Mouse (Mus musculus) C2C12 (cell line): ENCODE results near the gene BC035947. TPM values are rescaled to one million over a fixed set of nuclear protein-coding genes. Genes with fewer than 3 reads are reported as not detected.
"Not testable (repeated sequence)": the region's sequence is repeated elsewhere in the genome, so short reads cannot be mapped to it uniquely, and the experiment has no call there.

Experiments
- H3K27me3 ChIP-seq: one replicate; pipeline ENCODE4 v1.6.1; 2011; ENCODE audit not compliant: control insufficient read depth, insufficient read depth, insufficient read length
- H3K36me3 ChIP-seq: one replicate; pipeline ENCODE4 v1.6.1; 2011; ENCODE audit not compliant: control insufficient read depth, insufficient read depth
- H3K4me3 ChIP-seq: one replicate; pipeline ENCODE4 v1.5.1; 2011; ENCODE audit warnings: mild to moderate bottlenecking, control low read depth; ENCODE audit not compliant: poor library complexity, insufficient read depth, severe bottlenecking
- H3K79me2 ChIP-seq: one replicate; pipeline ENCODE4 v1.6.1; 2011; ENCODE audit not compliant: control insufficient read depth, insufficient read depth
- H3K79me3 ChIP-seq: one replicate; pipeline ENCODE4 v1.6.1; 2011; ENCODE audit warnings: low read depth, control low read depth
- H3ac ChIP-seq: one replicate; pipeline ENCODE3; 2011; ENCODE audit warnings: low read depth; ENCODE audit not compliant: control insufficient read depth, insufficient read length
- CEBPB ChIP-seq: IDR thresholded peaks from one replicate; pipeline ENCODE4 v1.6.1; 2011; ENCODE audit warnings: low read depth, mild to moderate bottlenecking, control low read depth, moderate library complexity
- CTCF ChIP-seq: IDR thresholded peaks from one replicate; pipeline ENCODE4 v1.5.1; 2011; ENCODE audit not compliant: control insufficient read depth, insufficient read depth, insufficient read length
- FOSL1 ChIP-seq: IDR thresholded peaks from one replicate; pipeline ENCODE4 v1.8.0; 2011; ENCODE audit warnings: mild to moderate bottlenecking, low read length; ENCODE audit not compliant: poor library complexity, insufficient read depth, severe bottlenecking
- MAX ChIP-seq: IDR thresholded peaks from one replicate; pipeline ENCODE4 v1.6.1; 2011; ENCODE audit warnings: mild to moderate bottlenecking, control low read depth
- MYOD1 ChIP-seq: IDR thresholded peaks from one replicate; pipeline ENCODE4 v1.6.1; 2011; ENCODE audit warnings: low read depth; ENCODE audit not compliant: control insufficient read depth, insufficient read length
- MYOG ChIP-seq: IDR thresholded peaks from one replicate; pipeline ENCODE4 v1.6.1; 2011; ENCODE audit not compliant: control insufficient read depth, insufficient read length; ENCODE audit errors: extremely low read depth
- USF1 ChIP-seq: IDR thresholded peaks from one replicate; pipeline ENCODE4 v1.6.1; 2011; ENCODE audit warnings: low read depth, mild to moderate bottlenecking, control low read depth, moderate library complexity
- long read RNA-seq, 2 experiments: library from polyadenylated mRNA; unstranded; transcript quantifications; one replicate each; pipeline ENCODE4 v2.0.0; 2019 to 2020
- polyA plus RNA-seq: library from polyadenylated mRNA; unstranded; fragments of >200 nt; fragmentation: generic; extraction: Trizol; gene quantifications from one replicate; pipeline ENCODE4 v1.2.1, GENCODE M21; 2012; ENCODE audit warnings: missing spikeins

BC035947 gene
- not detected for polyA plus RNA-seq
- long read RNA-seq, experiment 1: 0 reads
- long read RNA-seq, experiment 2: 0 reads

GRCm38 (mm10) chr1:78511621-78512160, at the start of gene BC035947:
TSS of gene BC035947 (minus strand) at chr1:78512158.
- Histone ChIP-seq H3K79me3 (no peaks in the 10 kb centered on the region), H3ac (no peak within 1 kb of the TSS), H3K27me3 (peaks cover 28% of the 10 kb centered on the region), H3K79me2 (no peaks in the 10 kb centered on the region), H3K4me3 (no peak within 1 kb of the TSS), H3K36me3 (no peaks in the 10 kb centered on the region)
- TF ChIP-seq FOSL1 (no peak), CEBPB (no peak), MAX (no peak), MYOD1 (no peak), MYOG (no peak), USF1 (no peak), CTCF (no peak)

DNA sequence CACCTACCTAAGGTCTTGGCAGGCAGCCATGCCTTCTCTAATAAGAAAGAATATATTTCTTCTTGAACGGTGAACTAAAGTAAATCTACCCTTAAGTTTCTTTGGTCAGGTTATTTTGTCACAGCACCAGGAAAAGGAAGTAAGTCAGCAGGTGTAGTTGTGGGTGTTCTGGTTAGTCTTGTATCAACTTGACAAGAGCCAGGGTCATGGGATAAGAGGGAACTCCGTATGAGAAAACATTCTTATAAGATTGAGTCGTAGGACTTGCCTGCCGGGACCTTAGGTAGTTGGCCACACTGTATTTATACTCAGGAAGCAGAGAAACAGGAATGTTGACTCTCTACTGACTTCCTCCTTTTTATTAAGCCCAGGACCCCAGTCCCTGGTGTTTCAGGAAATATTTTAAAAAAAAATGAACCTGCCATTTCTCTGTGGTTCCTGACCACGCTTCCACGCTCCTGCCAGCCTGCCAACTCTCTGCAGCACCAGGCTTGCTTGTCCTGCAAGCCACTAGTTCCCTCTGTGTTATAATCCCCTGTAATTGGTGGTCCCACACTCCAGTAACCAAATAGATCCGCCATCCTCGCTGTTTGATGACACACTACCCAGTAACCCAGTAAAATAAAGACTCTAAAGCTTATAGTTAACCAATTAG, 42.2 kb upstream of the BC035947 start:
- no peaks in the 10 kb centered on the region for H3K27me3 ChIP-seq
- no peaks in the 10 kb centered on the region for H3K79me2 ChIP-seq
- H3K36me3 ChIP-seq: no peaks in the 10 kb centered on the region
- TF ChIP-seq CEBPB: no peak
- no peak for TF ChIP-seq FOSL1
- TF ChIP-seq MYOG: no peak
- no peak for TF ChIP-seq USF1
- TF ChIP-seq MYOD1: no peak
- no peak for TF ChIP-seq MAX
- TF ChIP-seq CTCF: no peak
- H3K79me3 ChIP-seq: no peaks in the 10 kb centered on the region
- no peak overlapping the region for H3ac ChIP-seq
- H3K4me3 ChIP-seq: no peak overlapping the region

- Histone ChIP-seq H3ac (no peak overlapping the region), H3K79me3 (no peaks in the 10 kb centered on the region), H3K27me3 (no peaks in the 10 kb centered on the region), H3K4me3 (no peak overlapping the region), H3K79me2 (no peaks in the 10 kb centered on the region), H3K36me3 (no peaks in the 10 kb centered on the region)
- TF ChIP-seq FOSL1 (no peak), MAX (no peak), CEBPB (no peak)
Observed at GRCm38 (mm10) chr1:78548961-78549360, 37.0 kb upstream of the BC035947 start.

GRCm38 (mm10) chr1:78546258-78546657, 34.3 kb upstream of the BC035947 start:
- TF ChIP-seq MYOD1: no peak
- no peak for TF ChIP-seq MAX
- no peak for TF ChIP-seq MYOG
- no peak for TF ChIP-seq CTCF
- TF ChIP-seq USF1: no peak
- TF ChIP-seq FOSL1: no peak
- TF ChIP-seq CEBPB: no peak
- no peaks in the 10 kb centered on the region for H3K79me2 ChIP-seq

GRCm38 (mm10) chr1:78543631-78544030, 31.7 kb upstream of the BC035947 start:
- not testable (repeated sequence) for H3ac ChIP-seq, H3K36me3 ChIP-seq

More at GRCm38 (mm10) chr1:78546258-78546657, 34.3 kb upstream of the BC035947 start:
- Histone ChIP-seq H3K27me3 (no peaks in the 10 kb centered on the region), H3K79me3 (no peaks in the 10 kb centered on the region), H3K36me3 (no peaks in the 10 kb centered on the region), H3K4me3 (no peak overlapping the region), H3ac (no peak overlapping the region)

GRCm38 (mm10) chr1:78539166-78539565, 27.2 kb upstream of the BC035947 start:
- Histone ChIP-seq H3ac (no peak overlapping the region), H3K36me3 (no peaks in the 10 kb centered on the region), H3K4me3 (no peak overlapping the region), H3K79me3 (no peaks in the 10 kb centered on the region), H3K27me3 (no peaks in the 10 kb centered on the region), H3K79me2 (no peaks in the 10 kb centered on the region)
- no peak for TF ChIP-seq FOSL1
- no peak for TF ChIP-seq CTCF
- TF ChIP-seq MYOG: no peak
- TF ChIP-seq CEBPB: no peak
- TF ChIP-seq USF1: no peak
- no peak for TF ChIP-seq MYOD1
- TF ChIP-seq MAX: no peak

More at GRCm38 (mm10) chr1:78543631-78544030, 31.7 kb upstream of the BC035947 start:
- H3K79me3 ChIP-seq, H3K4me3 ChIP-seq, H3K27me3 ChIP-seq, H3K79me2 ChIP-seq: not testable (repeated sequence)
